Mouse (Mus musculus) hindbrain, postnatal 0 days (tissue): ENCODE measurements around the gene Jph4. TPM values are rescaled to one million over a fixed set of nuclear protein-coding genes. Genes with fewer than 3 reads are reported as not detected.

ENCODE experiments used
- ATAC-seq: fragments of 200-750 bp; cut with Nextera tagmentation; 2 replicates; pipeline ENCODE4 v1.8.0; 2017; ENCODE audit warnings: mild to moderate bottlenecking, moderate TSS enrichment, moderate library complexity
- DNase-seq: peaks from one replicate; pipeline ENCODE4 v3.0.0-alpha.2; 2015; ENCODE audit warnings: low spot score
- H3K27ac ChIP-seq: fragments of 300-500 bp; sonication (generic); 2 replicates; pipeline ENCODE4 v1.5.1; 2014; ENCODE audit warnings: mild to moderate bottlenecking
- H3K27me3 ChIP-seq: fragments of 300-500 bp; sonication (generic); 2 replicates; pipeline ENCODE4 v1.6.1; 2014; ENCODE audit warnings: low read length, mixed read lengths; ENCODE audit not compliant: insufficient read depth
- H3K36me3 ChIP-seq: fragments of 300-500 bp; sonication (generic); 2 replicates; pipeline ENCODE4 v1.6.1; 2014; ENCODE audit warnings: low read length, mixed read lengths; ENCODE audit not compliant: insufficient read depth
- H3K4me1 ChIP-seq: fragments of 300-500 bp; sonication (generic); 2 replicates; pipeline ENCODE4 v1.6.1; 2014; ENCODE audit warnings: antibody characterized with exemption, low read length, mixed read lengths; ENCODE audit not compliant: insufficient read depth
- H3K4me2 ChIP-seq: fragments of 300-500 bp; sonication (generic); 2 replicates; pipeline ENCODE4 v1.6.1; 2014; ENCODE audit warnings: low read depth, mild to moderate bottlenecking, low read length, moderate library complexity, mixed read lengths
- H3K4me3 ChIP-seq: fragments of 300-500 bp; sonication (generic); 2 replicates; pipeline ENCODE4 v1.5.1; 2014; ENCODE audit warnings: low read length
- H3K9ac ChIP-seq: fragments of 300-500 bp; sonication (generic); replicated peaks from 2 replicates; pipeline ENCODE4 v1.6.1; 2014; ENCODE audit warnings: mild to moderate bottlenecking, low read length, moderate library complexity, mixed read lengths
- H3K9me3 ChIP-seq: fragments of 300-500 bp; sonication (generic); 2 replicates; pipeline ENCODE4 v1.6.1; 2016; ENCODE audit warnings: low read length, mixed read lengths
- CTCF ChIP-seq: IDR thresholded peaks from 2 replicates; pipeline ENCODE4 v1.5.1; 2016; ENCODE audit warnings: antibody characterized with exemption, control low read depth, low read depth
- WGBS: fragments of 180-500 bp; shearing (Covaris S2); extraction: QIAGEN DNeasy Blood & Tissue Kit; methylation state at CpG from one replicate; pipeline ENCODE4 v1.1.7; 2014; 5-methylcytosine and 5-hydroxymethylcytosine counted together
- polyA plus RNA-seq: library from polyadenylated mRNA; unstranded; fragments of >200 nt; fragmentation: Nextera tagmentation; extraction: Ambion mirVana; gene quantifications from 2 replicates; pipeline ENCODE4 v1.2.1, GENCODE M21; 2015
- total RNA-seq: library from RNA; depleted of rRNA; stranded (reverse); fragments of >200 nt; gene quantifications from 2 replicates; pipeline ENCODE4 v1.2.3, GENCODE M21; 2014

Jph4 gene
- total and polyA plus RNA-seq, 2 experiments from 2014 or later = 29.4 to 126 TPM

GRCm38 (mm10) chr14:55104365-55104764, 12.4 kb downstream of the Jph4 start:
- Histone ChIP-seq H3K27ac (no peak overlapping the region), H3K36me3 (no peaks in the 10 kb centered on the region), H3K9ac (no peak overlapping the region), H3K4me2 (no peak overlapping the region), H3K27me3 (no peaks in the 10 kb centered on the region), H3K9me3 (no peaks in the 10 kb centered on the region), H3K4me3 (no peak overlapping the region), H3K4me1 (peaks cover 24% of the 10 kb centered on the region)
- ATAC-seq = no peak
- 85% methylated on average over 18 of the region's 18 CpGs for WGBS
- no peak for TF ChIP-seq CTCF
- DNase-seq = no peak

- Histone ChIP-seq H3K27me3 (no peaks in the 10 kb centered on the region), H3K36me3 (no peaks in the 10 kb centered on the region), H3K9ac (no peak overlapping the region), H3K27ac (no peak overlapping the region), H3K4me3 (no peak overlapping the region), H3K9me3 (no peaks in the 10 kb centered on the region), H3K4me1 (peaks cover 13% of the 10 kb centered on the region; the same call in 1 of the 2 replicates), H3K4me2 (no peak overlapping the region)
- 77% methylated on average over 15 of the region's 15 CpGs for WGBS
- ATAC-seq (no peak), DNase-seq (no peak)
- TF ChIP-seq CTCF = no peak
These were observed 14.4 kb downstream of the Jph4 start for GRCm38 (mm10) chr14:55102253-55102785.

- Histone ChIP-seq H3K27ac (no peak overlapping the region), H3K27me3 (no peaks in the 10 kb centered on the region), H3K4me1 (peaks cover 15% of the 10 kb centered on the region; the same call in 1 of the 2 replicates), H3K4me3 (no peak overlapping the region), H3K36me3 (no peaks in the 10 kb centered on the region), H3K4me2 (no peak overlapping the region), H3K9me3 (no peaks in the 10 kb centered on the region), H3K9ac (no peak overlapping the region)
- 37% methylated on average over 4 of the region's 4 CpGs for WGBS
- peak; percentile 83 for TF ChIP-seq CTCF
- DNase-seq (peak; percentile 81), ATAC-seq (peak; percentile 11; the same call in 1 of the 2 replicates)
These were observed 15.1 kb downstream of the Jph4 start for GRCm38 (mm10) chr14:55101592-55101991.

GRCm38 (mm10) chr14:55098067-55098466, 18.7 kb downstream of the Jph4 start:
- H3K9me3 ChIP-seq = no peaks in the 10 kb centered on the region
- WGBS = 56% methylated on average over 4 of the region's 4 CpGs
- no peak overlapping the region for H3K9ac ChIP-seq
- H3K4me2 ChIP-seq = no peak overlapping the region
- H3K4me1 ChIP-seq = peaks cover 14% of the 10 kb centered on the region
- H3K4me3 ChIP-seq = no peak overlapping the region
- no peaks in the 10 kb centered on the region for H3K27me3 ChIP-seq
- ATAC-seq (peak; percentile 41; the same call in 1 of the 2 replicates), DNase-seq (peak; percentile 83)
- peak overlapping the region; percentile 38; the same call in 1 of the 2 replicates for H3K27ac ChIP-seq
- peak; percentile 82 for TF ChIP-seq CTCF
- no peaks in the 10 kb centered on the region for H3K36me3 ChIP-seq

GRCm38 (mm10) chr14:55097646-55098045, 19.1 kb downstream of the Jph4 start:
- no peak for DNase-seq
- Histone ChIP-seq H3K36me3 (no peaks in the 10 kb centered on the region), H3K9ac (0 out of 2 replicates have a peak overlapping the region, but pooled peaks have one; percentile 6), H3K27ac (peak overlapping the region; percentile 38; the same call in 1 of the 2 replicates), H3K4me2 (no peak overlapping the region), H3K27me3 (no peaks in the 10 kb centered on the region), H3K4me3 (no peak overlapping the region), H3K4me1 (peaks cover 14% of the 10 kb centered on the region), H3K9me3 (no peaks in the 10 kb centered on the region)
- WGBS = 59% methylated on average over 10 of the region's 10 CpGs
- no peak for ATAC-seq
- TF ChIP-seq CTCF = no peak

GRCm38 (mm10) chr14:55096573-55097087, 20.1 kb downstream of the Jph4 start:
- Histone ChIP-seq H3K4me1 (peaks cover 14% of the 10 kb centered on the region), H3K4me2 (0 out of 2 replicates have a peak overlapping the region, but pooled peaks have one; percentile 11), H3K4me3 (no peak overlapping the region), H3K27ac (no peak overlapping the region), H3K9ac (no peak overlapping the region), H3K36me3 (no peaks in the 10 kb centered on the region), H3K9me3 (no peaks in the 10 kb centered on the region), H3K27me3 (no peaks in the 10 kb centered on the region)
- ATAC-seq (no peak), DNase-seq (no peak)
- no peak for TF ChIP-seq CTCF
- WGBS = 42% methylated on average over 9 of the region's 9 CpGs

GRCm38 (mm10) chr14:55095671-55096070, 21.1 kb downstream of the Jph4 start:
- Histone ChIP-seq H3K4me2 (peak overlapping the region; percentile 74), H3K4me1 (peaks cover 14% of the 10 kb centered on the region), H3K36me3 (no peaks in the 10 kb centered on the region), H3K4me3 (peak overlapping the region; percentile 59), H3K9ac (peak overlapping the region; percentile 83; the same call in 1 of the 2 replicates), H3K27ac (no peak overlapping the region), H3K27me3 (no peaks in the 10 kb centered on the region), H3K9me3 (no peaks in the 10 kb centered on the region)
- WGBS = 68% methylated on average over 12 of the region's 12 CpGs
- DNase-seq (no peak), ATAC-seq (no peak)
- no peak for TF ChIP-seq CTCF
